Mouse (Mus musculus): ENCODE data around the gene Ovol3.
"Not testable (repeated sequence)": the region's sequence is repeated elsewhere in the genome, so short reads cannot be mapped to it uniquely, and the experiment has no call there.

Ovol3 gene

DNA sequence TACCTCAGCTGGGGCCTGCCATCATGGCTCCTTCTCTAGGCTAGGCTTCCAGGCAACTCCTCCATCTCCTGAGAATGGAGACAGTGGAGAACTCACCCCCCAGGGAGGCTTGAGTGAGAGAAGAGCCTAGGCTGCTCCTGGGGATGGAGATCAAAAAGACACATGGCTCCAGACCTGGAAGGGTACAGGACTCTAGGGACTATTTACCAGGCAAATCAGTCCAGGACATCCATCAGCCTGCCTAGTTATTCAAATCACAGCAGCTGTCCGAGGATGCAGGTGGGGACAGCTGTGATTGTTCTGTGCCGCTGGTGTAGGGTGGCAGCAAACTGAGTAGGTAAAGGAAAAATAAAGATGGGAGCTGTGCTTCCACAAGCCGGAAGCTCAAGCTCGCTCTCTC lies at the start of gene Ovol3:
Ovol3 (minus strand) TSS at position 101 of the 400 bp plus-strand sequence.
- DNase-seq, result no peak

DNA sequence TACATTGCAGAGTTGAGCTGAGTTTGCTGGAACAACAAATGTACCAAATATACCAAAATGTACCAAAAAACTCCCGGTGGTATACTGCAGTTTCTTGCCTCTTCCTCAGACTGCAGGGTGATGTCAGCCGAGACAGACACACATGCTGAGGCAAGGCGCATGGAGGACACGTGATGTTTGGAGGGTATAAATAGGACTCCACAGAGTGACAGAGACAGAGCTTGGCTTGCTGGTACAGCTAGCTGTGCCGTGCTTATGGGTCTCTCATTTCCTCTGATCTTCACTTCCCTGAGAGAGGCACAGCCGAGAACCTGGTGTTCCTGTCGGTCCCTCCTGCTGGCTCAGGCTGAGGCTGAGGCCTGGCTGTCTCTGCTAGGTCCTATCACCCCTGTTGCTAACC lies 47.2 kb upstream of the Ovol3 start:
- no peak for DNase-seq

DNA sequence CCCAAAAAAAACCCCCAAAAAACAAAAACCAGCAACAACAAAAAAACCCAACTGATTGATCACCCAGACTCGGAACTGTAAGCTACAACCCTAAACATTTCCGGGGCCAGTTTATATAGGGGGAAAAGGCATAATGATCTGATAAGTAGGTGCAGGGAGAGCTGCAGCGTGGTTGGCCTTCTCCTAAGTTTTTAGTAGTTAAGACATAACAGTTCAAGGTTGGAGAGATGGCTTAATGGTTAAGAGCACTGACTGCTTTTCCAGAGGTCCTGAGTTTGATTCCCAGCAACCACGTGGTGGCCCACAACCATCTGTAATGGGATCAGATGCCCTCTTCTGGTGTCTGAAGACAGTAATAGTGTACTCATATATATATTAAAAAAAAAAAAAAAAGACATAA lies 46.0 kb upstream of the Ovol3 start:
- DNase-seq, result no peak

DNA sequence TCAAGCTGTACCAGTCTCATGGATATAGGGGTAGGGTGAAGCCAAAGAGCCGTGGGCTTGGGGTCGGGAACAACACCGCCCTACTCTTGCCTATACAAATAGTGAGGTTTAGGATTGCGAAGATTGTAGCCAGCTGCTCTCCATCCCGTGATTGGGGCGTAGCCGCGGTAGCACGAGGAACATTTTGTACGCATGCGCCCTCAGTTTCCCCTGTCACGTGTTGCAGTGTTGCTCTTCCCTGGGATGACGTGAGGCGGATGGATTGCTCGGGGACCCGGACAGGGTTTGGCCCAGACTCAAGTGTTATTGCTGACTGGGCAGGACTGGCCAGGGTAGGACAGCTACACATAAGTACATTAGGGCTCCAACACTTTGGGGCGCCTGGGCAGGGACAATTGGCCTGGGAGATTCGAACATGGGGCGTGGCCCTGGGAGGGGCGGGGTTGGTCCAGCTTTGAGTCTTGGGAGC lies 45.2 kb upstream of the Ovol3 start:
- peak; percentile 85 to 87 for DNase-seq

DNA sequence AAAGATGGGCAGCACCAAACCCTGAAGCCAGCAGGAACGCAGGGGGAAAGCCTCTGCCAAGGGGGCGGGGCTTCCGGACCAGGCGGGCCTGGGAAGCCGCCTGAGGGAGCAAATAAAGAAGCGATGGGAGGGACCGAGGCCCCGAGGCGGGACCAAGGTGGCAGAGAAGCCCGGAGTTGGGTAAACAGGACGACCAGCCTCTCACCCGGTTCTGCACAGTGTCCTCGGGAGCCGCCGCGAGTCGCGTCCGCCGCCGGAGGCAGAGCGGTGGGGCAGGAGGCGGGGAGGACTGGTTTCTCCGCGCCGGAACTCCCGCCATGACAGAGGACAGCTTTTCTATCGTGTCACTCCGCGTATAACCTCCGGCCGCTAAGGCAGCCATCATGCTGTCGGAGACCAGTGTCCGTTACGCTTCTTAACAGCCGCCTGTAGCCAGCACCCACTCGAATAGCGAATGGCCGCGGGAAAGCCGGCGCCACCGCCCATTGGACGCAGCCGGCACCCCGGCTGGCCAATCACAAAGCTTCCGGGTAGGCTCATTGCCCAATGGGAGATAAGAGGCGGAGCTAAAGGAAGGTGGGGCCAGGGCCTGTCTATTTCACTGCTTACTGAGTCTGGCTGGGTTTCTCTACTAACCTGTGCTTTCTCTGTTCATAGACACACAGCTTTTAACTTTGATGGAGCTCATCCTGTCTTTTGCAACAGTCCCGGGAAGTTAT lies 44.6 kb upstream of the Ovol3 start, which contains the start of the genes Thap8 and Wdr62:
Thap8 (plus strand) TSS at position 144 of the 719 bp plus-strand sequence.
Wdr62 (minus strand) TSS at position 469 of the 719 bp plus-strand sequence.
- peak; percentile 91 to 93 for DNase-seq

DNA sequence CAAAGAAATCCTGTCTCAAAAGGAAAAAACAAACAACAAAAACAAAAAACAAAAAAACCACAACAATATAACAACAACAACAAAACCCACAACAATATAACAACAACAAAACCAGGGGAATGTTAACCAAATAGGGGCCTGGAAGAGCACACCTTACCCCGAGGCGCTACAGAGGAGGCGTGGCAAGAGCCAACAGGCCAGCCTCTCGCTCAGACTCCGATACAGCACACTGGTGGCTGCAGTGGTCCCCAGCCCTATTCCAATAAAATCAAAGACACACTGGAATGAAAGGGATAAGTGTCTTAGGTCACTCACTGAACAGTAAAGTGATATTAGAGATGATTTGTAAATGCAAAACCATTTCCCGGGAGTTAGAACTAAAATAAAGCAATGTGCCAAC lies 44.0 kb upstream of the Ovol3 start:
- no peak for DNase-seq

DNA sequence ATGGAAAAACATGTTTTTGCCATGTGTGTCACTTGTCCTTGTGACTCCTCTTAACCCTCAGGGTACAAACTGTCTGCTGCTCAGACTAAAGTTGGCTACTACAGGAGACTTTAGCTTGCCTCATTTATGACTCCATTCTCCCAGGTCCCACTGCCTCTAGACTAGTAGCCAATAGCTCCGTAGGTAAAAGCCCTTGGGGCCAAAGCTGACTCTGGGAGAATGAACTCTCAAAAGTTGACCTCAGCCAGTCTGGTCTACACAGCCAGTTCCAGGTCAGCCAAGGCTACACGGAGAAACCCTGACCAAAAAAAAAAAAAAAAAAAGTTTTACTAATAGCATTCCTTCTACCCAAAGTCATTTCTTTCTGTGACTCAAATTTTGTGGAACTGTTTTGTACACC lies 43.4 kb upstream of the Ovol3 start:
- no peak for DNase-seq

DNA sequence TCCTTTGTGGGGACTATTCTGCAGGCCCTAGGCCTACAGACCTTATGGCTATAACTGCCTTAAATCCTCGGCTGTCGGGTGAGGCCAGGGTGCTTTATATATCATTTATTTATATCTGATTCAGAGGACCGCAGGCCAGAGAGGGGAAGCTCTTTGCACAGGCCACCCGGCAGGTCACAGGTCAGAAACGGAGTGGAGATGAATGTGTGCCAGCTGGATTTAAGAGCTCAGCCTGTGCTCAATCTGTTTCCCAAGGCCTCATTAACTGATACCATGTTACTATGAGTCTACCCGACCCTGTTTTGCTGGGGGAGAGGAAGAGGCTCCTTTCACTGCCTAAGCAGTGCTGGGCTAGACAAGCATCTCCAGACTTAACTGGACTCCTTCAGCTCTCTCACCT lies 38.9 kb upstream of the Ovol3 start:
- DNase-seq, result no peak

DNA sequence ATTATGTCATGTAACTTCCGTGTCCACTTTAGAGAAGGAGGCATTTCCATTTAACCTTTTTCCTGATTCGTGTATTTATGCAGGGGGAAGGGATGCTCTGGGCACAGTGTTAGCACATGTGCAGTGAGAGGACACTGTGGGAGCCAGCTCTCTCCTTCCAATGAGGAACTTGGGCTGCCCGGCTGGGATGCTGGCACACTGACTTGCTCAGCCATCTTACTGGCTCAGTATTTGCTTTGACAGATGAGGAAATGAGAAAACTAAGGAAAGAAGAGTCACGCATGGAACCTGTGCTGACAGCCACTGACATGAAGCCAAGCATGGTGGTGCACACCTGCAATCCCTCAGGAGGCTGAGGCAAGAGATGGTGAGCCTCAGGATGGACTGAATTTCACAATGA lies 34.1 kb upstream of the Ovol3 start:
- DNase-seq, result no peak

DNA sequence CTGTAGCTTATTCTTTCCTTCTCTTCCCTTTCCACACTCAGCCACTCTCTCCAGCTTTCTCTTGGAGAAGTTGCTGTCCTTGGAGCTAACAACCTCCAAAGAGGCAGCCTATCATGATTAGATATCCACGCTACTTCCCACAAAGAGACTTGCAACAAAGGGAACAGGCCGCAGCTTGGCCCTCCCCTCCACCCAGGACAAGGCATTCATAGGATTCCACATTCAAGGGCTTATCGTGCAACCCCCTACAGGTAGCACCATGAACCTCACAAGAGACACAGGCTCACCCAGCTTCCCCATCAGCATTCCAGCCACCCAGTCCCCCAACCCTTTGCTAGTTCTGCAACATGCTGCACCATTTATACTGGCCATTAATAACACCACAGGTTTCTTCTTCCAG lies 31.3 kb upstream of the Ovol3 start:
- no peak for DNase-seq

DNA sequence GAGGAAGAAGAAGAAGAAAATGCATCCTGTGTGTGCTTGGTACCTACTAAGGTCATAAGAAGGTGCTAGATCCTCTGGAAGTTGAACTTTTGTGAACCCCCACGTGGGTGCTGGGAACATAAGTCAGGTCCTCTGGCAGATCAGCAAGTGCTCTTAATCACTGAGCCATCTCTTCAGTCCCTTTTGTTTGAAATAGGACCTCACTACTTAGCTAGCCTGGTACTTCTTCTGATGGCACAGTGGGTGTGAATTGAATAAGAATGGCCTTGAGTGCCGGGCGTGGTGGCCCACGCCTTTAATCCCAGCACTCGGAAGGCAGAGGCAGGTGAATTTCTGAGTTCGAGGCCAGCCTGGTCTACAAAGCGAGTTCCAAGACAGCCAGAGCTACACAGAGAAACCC lies 30.4 kb upstream of the Ovol3 start:
- DNase-seq, result no peak

DNA sequence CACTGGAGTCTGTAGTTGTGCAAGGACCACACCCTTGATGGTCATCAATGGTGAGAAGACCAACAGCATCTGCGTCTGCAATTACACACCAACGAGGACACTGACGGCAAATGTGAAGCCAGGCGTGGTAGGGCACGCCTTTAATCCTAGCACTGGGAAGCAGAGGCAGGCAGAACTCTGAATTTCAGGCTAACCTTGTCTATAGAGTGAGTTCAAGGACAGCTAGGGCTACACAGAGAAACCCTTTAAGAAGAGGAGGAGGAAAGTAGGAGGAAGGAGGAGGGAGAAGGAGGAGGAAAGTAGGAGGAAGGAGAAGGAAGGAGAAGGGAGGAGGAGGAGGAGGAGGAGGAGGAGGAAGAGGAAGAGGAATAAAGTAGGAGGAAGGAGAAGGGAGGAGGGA lies 30.0 kb upstream of the Ovol3 start:
- no peak for DNase-seq

DNA sequence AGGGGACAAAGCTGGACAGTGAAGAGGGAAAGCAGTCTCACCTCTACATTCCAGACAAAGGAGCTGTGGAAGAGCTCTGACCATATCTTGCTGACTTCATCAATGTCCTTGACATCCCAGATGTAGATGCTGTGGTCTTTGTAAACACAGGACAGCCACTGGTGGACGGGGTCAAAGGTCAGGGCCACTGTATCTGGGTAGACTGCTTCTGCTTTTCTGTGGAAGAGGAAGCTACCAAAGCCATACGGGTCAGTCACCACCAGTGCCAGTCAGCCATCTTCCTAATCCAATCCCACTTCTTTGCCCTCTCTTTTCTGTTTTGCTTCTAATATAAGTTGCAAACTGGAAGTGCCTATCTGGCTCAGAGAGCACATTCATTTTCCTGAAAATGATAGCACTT lies 29.5 kb upstream of the Ovol3 start:
- DNase-seq, result no peak

DNA sequence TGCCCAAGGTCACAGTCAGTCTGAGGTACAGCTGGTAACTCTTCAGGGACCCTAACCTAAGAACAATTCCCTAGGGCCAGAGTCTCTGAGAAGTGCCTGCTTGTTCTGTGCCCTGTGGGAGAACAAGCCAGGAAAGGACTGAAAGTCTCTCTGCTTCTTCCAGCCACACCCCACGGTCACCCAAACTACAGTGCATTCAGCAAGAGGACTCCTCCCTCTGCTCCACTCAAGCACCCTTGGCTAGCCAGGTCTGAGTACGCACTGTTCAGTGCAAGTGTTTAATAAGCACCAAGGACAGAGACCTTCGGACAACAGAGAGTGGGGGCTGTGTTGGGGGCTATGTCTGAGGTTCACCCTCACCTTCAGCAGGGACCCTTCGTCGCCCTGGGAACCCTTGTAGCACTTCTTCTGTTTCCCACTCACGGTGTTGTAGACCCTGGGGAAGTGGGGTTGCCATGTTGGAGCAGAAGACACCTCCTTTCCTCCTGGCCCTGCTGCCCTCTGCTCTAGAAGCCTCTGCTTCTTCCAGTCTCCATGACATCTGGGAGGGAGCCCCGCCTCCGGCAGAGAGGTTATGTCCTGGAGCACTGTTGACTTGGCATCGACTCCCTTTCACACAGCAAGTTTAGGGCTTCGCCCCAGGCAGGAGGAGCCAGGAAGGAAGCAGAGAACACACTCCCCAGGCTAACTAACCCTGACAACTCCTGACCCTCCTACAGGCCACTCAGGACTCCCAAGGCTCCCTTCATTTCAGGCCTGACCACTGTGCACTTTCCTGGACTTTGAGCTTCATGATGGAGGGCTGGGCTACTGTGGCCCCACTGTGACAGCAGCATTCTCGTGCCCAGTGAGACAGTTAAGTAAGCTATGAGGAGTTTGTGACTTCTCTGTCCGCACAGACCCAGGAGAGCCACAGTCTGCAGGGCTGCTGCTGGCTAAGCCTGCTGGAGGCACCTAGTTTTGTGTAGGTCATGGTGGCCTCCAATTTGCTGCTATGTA lies 16.7 kb upstream of the Ovol3 start:
- DNase-seq, result peak; percentile 54 to 69

DNA sequence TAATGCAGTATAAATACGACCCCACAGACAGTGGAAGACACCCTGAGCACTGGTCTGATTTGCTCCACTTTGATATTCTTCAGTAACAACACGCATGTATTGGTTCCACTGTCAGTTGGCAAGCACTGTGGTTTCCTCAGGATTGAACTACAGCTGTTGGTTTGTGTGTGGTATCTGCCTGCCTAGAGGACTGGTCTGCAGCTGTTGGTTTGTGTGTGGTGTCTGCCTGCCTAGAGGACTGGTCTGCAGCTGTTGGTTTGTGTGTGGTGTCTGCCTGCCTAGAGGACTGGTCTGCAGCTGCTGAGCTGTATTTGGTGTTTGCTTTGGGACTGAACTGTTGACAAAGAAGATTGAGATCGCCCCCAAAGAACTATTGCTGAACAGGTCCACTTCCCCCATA lies 1.8 kb upstream of the Ovol3 start:
- DNase-seq, result not testable (repeated sequence)

DNA sequence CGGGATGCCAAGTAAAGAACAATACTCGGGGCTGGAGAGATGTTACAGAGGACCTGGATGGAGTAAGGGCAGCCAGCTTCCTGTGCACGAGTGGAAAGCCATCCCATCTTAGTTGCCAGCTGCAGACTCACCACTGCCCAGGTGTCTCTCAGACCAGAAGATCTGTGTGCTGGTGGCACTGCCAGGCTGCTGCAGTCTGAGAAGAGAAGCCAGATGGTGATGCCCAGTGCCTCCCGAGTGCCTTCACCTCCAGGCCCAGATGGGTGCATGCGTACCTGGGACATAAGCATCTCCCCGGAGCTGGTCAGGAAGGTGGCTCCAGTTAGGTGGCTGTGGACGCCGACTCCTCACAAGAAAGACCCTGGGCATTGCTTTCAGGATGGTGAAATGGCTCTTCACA lies 434 bp downstream of the Ovol3 start:
- DNase-seq, result no peak

DNA sequence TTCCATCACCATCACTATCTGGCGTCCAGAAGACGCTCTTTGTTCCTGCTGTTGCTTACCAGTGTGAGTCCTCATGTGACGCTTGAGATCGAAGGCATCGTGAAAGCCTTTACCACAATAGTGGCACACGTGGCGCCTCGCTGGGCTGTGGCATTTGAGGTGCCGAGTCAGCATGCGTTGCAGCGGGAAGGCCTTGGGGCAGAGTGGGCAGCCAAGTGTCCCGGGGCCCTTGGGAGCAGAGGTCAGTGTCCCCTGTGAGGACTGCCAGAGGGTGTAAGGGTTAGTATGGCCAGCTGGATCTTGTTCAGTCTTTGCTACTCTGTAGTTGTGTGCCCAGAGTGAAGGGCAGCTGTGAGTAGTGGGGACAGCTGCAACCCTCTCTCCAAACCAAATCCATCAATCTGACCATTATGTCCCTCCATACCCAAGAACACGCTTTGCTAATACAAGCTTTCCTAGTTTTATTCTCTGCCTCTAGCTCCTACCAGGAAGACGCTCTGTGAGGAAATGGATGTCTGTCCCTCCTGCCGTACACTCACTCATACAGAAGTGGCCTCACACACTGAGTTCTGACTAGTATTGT lies 1.2 kb downstream of the Ovol3 start:
- peak; percentile 86 to 87 for DNase-seq

DNA sequence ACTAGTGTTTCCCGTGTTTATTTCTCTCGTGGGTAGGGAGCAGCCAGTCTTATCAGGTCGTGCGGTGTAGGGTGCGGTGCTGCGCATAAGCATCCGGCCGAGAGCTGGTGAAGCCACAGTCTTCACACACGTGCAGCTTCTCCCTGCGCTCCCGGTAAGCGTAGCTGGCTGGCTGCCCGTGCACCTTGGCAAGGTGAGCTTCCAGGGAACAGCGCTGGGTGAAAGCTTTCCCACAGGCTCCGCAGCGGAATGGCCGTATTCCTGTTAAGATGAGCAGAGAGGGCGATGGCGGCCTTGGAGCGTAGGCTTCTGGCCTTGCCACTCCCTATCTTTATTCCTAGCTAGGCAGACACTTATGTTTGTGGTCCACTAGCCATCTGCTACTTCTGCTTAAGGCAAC lies 2.1 kb downstream of the Ovol3 start:
- peak; percentile 41 to 53 for DNase-seq

DNA sequence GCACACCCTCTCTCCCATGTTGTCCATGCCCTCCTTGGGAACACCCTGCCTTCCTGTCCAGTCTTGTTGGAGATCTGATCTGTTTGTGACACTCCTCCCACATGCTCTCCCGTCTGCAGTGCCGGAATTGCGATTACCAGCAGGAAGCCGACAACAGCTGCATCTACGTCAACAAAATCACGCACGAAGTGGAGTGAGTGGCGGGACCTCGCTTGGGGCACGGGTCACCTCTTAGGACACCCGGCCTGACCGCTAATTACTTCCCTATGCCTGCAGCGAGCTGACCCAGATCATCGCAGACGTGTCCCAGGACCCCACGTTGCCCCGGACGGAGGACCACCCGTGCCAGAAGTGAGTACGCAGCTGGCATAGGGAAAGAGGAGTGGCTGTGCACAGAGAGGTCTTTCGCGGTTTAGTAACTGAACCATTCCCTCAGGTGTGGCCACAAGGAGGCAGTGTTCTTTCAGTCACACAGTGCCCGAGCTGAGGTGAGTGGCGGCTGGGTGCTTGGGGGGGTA lies 2.8 kb downstream of the Ovol3 start:
- peak; percentile 60 to 76 for DNase-seq

DNA sequence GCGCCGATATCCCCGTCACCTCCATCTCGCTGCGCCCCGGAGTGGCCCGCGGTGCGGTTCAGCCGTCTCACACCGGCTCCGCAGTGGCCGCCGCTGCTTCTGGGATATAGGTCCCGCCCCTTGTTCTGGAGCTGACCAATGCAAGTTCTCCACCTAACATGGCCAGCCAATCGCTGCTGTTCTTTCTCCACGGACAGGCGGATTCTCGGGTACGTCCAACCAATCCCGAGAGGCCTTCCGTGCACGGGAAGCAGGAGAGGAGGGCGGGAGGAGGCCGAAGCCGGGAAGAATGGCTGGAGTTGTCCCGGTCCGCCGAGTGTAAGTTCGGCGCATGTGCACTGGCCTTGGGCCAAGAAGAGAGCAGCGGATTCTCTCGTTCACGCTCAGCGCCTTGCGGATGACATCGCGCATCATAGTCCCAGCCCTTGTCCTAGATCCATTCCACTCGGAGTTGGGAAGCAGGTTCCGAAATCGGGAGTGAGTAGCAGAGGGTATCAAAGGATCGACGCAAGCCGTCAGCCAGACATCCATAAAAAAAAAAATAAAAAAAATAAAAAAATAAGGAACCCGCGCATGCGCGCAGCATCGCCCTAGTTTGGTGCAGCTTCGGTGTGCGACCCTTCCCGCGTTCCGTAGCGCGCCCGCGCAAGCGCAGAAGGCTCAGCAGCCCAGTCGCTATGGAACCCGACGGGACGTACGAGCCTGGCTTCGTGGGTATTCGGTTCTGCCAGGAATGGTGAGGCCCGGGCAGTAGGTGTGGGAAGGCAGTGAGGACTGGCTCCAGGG lies 3.7 kb downstream of the Ovol3 start, which contains the start of the genes Polr2i and Tbcb:
Polr2i (plus strand) TSS at position 280 of the 786 bp plus-strand sequence.
Tbcb (minus strand) TSS at position 604 of the 786 bp plus-strand sequence.
- peak; percentile 99 for DNase-seq

DNA sequence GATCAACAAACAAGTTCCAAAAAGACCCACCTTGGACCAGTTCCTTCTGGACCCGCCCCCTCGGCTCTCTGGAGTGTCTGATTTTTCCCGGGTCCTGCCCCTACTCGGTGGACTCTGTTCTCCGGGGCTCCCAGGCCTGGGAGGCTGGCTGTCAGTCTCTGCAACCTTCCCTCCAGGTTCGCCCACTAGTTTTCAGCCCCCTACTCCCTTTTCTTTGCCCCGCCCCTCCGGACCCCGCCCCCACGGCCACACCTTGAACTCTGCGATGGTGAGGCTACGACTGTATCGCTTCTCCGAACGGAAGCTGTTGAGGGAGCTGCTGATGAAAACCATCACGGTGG lies 4.2 kb downstream of the Ovol3 start:
- DNase-seq, result peak in 1 of 2 experiments; percentile 32

DNA sequence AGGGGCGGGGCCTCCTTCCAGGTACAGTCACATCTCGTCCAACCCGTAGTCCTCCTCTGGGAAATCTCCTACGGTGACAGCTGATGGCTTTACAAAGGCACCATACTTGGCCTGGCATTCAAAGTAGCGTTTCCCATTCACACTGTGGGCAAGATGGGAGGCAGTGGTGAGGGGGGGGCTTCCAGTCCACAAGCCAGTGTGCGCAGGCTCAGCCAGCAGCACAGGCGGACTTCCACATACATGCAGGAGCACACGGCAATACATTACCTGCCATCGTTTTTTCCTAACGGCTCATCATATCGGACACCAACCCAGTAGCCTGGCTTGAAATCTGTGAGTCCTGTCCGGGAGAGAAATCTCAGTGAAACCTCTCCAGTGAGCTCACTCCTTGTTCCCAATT lies 11.3 kb downstream of the Ovol3 start:
- DNase-seq, result no peak

Measured in kidney, adult 8-10 months (tissue).